Mouse (Mus musculus) spleen, adult 2 months (tissue): ENCODE measurements around the gene Prom1.

Experiments used
- CTCF ChIP-seq: fragments of 200-500 bp; IDR thresholded peaks from 2 replicates; pipeline ENCODE4 v1.5.1; 2011; ENCODE audit warnings: mild to moderate bottlenecking, inconsistent platforms; ENCODE audit not compliant: insufficient read depth, insufficient read length, insufficient replicate concordance; ENCODE audit errors: extremely low read depth
- POLR2A ChIP-seq: fragments of 200-500 bp; IDR thresholded peaks from 2 replicates; pipeline ENCODE4 v1.6.1; 2011; ENCODE audit warnings: low read depth, low read length, inconsistent platforms

DNA sequence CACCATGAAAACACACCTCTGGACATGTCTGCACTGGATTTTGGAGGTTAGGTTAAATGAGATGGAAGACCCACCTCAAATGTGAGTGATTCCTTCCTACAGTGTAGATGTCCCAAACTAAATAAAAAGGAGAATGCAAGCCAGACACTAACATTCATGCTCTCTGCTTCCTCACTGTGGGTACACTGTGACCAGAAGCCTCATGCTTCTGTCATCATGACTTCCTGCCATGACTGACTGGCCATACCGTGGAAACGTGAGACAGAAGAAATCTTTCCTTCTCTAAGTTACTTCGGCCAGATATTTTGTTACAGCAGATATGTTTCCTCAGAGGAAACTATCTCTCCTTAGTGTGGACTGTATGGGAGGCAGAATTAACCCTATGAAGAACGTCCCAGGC is 105.7 kb downstream of the Prom1 start:
- TF ChIP-seq CTCF (no peak), POLR2A (no peak)
